Mouse (Mus musculus): ENCODE measurements around the gene Coq2.

- TF ChIP-seq POLR2A (IDR thresholded peaks at IDR 0.05; ENCODE audit: insufficient read depth, low read length) (no peak), EP300 (IDR thresholded peaks at IDR 0.05; ENCODE audit: insufficient read depth, low read depth, low read length) (no peak), CTCF (IDR thresholded peaks at IDR 0.05; ENCODE audit: low read depth, low read length) (no peak)
Observed at GRCm38 (mm10) chr5:100605828-100606229, 69.1 kb downstream of the Coq2 start.

Measured in ES-Bruce4 (cell line).